Mouse (Mus musculus): ENCODE results near the gene Cd9.
"Not testable (repeated sequence)": the region's sequence is repeated elsewhere in the genome, so short reads cannot be mapped to it uniquely, and the experiment has no call there.

Gene Cd9

GRCm38 (mm10) chr6:125503186-125503802 lies 8.7 kb upstream of the Cd9 start:
- no peak for DNase-seq (ENCODE audit: low spot score in 2 of 2)

- DNase-seq (ENCODE audit: low spot score in 2 of 2) = no peak
Measured at GRCm38 (mm10) chr6:125498062-125498461, 3.5 kb upstream of the Cd9 start.

GRCm38 (mm10) chr6:125496417-125496816 lies 1.8 kb upstream of the Cd9 start:
- no peak for DNase-seq (ENCODE audit: low spot score in 2 of 2)

- no peak for DNase-seq (ENCODE audit: low spot score in 2 of 2)
Measured at GRCm38 (mm10) chr6:125495361-125495760, 770 bp upstream of the Cd9 start.

GRCm38 (mm10) chr6:125493147-125493546 lies 1.4 kb downstream of the Cd9 start:
- DNase-seq (ENCODE audit: low spot score in 2 of 2) = no peak

- no peak for DNase-seq (ENCODE audit: low spot score in 2 of 2)
Measured at GRCm38 (mm10) chr6:125492664-125493063, 1.9 kb downstream of the Cd9 start.

GRCm38 (mm10) chr6:125492033-125492432 lies 2.6 kb downstream of the Cd9 start:
- no peak for DNase-seq (ENCODE audit: low spot score in 2 of 2)

- no peak for DNase-seq (ENCODE audit: low spot score in 2 of 2)
Measured at GRCm38 (mm10) chr6:125491393-125491792, 3.2 kb downstream of the Cd9 start.

- DNase-seq (ENCODE audit: low spot score in 2 of 2) = no peak
Measured at GRCm38 (mm10) chr6:125489881-125490559, 4.6 kb downstream of the Cd9 start.

GRCm38 (mm10) chr6:125485589-125485988 lies 9.0 kb downstream of the Cd9 start:
- no peak for DNase-seq (ENCODE audit: low spot score in 2 of 2)

- DNase-seq (ENCODE audit: low spot score in 2 of 2) = no peak
Measured at GRCm38 (mm10) chr6:125484721-125485120, 9.9 kb downstream of the Cd9 start.

- DNase-seq (ENCODE audit: low spot score in 2 of 2) = not testable (repeated sequence)
Measured at GRCm38 (mm10) chr6:125484313-125484660, 10.3 kb downstream of the Cd9 start.

- DNase-seq (ENCODE audit: low spot score in 2 of 2) = no peak
Measured at GRCm38 (mm10) chr6:125483515-125484312, 10.9 kb downstream of the Cd9 start.

GRCm38 (mm10) chr6:125482427-125482831 lies 12.2 kb downstream of the Cd9 start:
- no peak for DNase-seq (ENCODE audit: low spot score in 2 of 2)

GRCm38 (mm10) chr6:125481667-125482390 lies 12.8 kb downstream of the Cd9 start:
- DNase-seq (ENCODE audit: low spot score in 2 of 2) = no peak

GRCm38 (mm10) chr6:125480396-125481361 lies 13.9 kb downstream of the Cd9 start:
- no peak for DNase-seq (ENCODE audit: low spot score in 2 of 2)

GRCm38 (mm10) chr6:125479359-125479758 lies 15.2 kb downstream of the Cd9 start:
- DNase-seq (ENCODE audit: low spot score in 2 of 2) = no peak

- no peak for DNase-seq (ENCODE audit: low spot score in 2 of 2)
Measured at GRCm38 (mm10) chr6:125478135-125479128, 16.2 kb downstream of the Cd9 start.

- DNase-seq (ENCODE audit: low spot score in 2 of 2) = no peak
Measured at GRCm38 (mm10) chr6:125476826-125477589, 17.6 kb downstream of the Cd9 start.
